Mouse (Mus musculus): ENCODE data around the gene Cdh5. TPM values are rescaled to one million over a fixed set of nuclear protein-coding genes. Genes with fewer than 3 reads are reported as not detected.

Gene Cdh5
- 17.8 and 19.7 TPM in 2 replicates for polyA plus RNA-seq (2015; fragmentation: Nextera tagmentation; extraction: Ambion mirVana)

- peak within 1 kb of the TSS; percentile 19 for H3K4me3 ChIP-seq (ENCODE audit: low read length)
- peak within 1 kb of the TSS; percentile 25; the same call in 1 of the 2 replicates for H3K27ac ChIP-seq (ENCODE audit: low read length)
- no peaks in the 10 kb centered on the region for H3K27me3 ChIP-seq (replicated peaks; ENCODE audit: control insufficient read depth, insufficient read depth, low read length)
- H3K4me1 ChIP-seq (ENCODE audit: control insufficient read depth, insufficient read depth, low read length) = peaks cover 4% of the 10 kb centered on the region
- no peak within 1 kb of the TSS for H3K4me2 ChIP-seq (ENCODE audit: low read depth, low read length)
- WGBS = 58% methylated on average over 8 of the region's 8 CpGs
- H3K9me3 ChIP-seq (ENCODE audit: control insufficient read depth, low read length) = no peaks in the 10 kb centered on the region
- H3K9ac ChIP-seq (ENCODE audit: low read depth, low read length) = peak within 1 kb of the TSS; percentile 43; the same call in 1 of the 2 replicates
- H3K36me3 ChIP-seq (ENCODE audit: control insufficient read depth, insufficient read depth, low read length) = no peaks in the 10 kb centered on the region
- peak; percentile 54 for ATAC-seq
Observed at GRCm38 (mm10) chr8:104101415-104101814, at the start of gene Cdh5. Cdh5 (plus strand) TSS chr8:104101625.

- Histone ChIP-seq H3K4me3 (ENCODE audit: low read length) (no peak overlapping the region), H3K9ac (ENCODE audit: low read depth, low read length) (no peak overlapping the region), H3K9me3 (ENCODE audit: control insufficient read depth, low read length) (no peaks in the 10 kb centered on the region), H3K27me3 (replicated peaks; ENCODE audit: control insufficient read depth, insufficient read depth, low read length) (no peaks in the 10 kb centered on the region), H3K36me3 (ENCODE audit: control insufficient read depth, insufficient read depth, low read length) (no peaks in the 10 kb centered on the region), H3K27ac (ENCODE audit: low read length) (peak overlapping the region; percentile 84), H3K4me2 (ENCODE audit: low read depth, low read length) (no peak overlapping the region), H3K4me1 (ENCODE audit: control insufficient read depth, insufficient read depth, low read length) (peaks cover 32% of the 10 kb centered on the region)
- 48% methylated on average over 5 of the region's 5 CpGs for WGBS
- ATAC-seq = no peak
Observed at GRCm38 (mm10) chr8:104059922-104060321, 41.5 kb upstream of the Cdh5 start.

- Histone ChIP-seq H3K4me2 (ENCODE audit: low read depth, low read length) (no peak overlapping the region), H3K36me3 (ENCODE audit: control insufficient read depth, insufficient read depth, low read length) (no peaks in the 10 kb centered on the region), H3K9me3 (ENCODE audit: control insufficient read depth, low read length) (no peaks in the 10 kb centered on the region), H3K27ac (ENCODE audit: low read length) (peak overlapping the region; percentile 84), H3K27me3 (replicated peaks; ENCODE audit: control insufficient read depth, insufficient read depth, low read length) (no peaks in the 10 kb centered on the region), H3K9ac (ENCODE audit: low read depth, low read length) (no peak overlapping the region), H3K4me3 (ENCODE audit: low read length) (no peak overlapping the region), H3K4me1 (ENCODE audit: control insufficient read depth, insufficient read depth, low read length) (peaks cover 34% of the 10 kb centered on the region)
- WGBS = 74% methylated on average over 7 of the region's 7 CpGs
- no peak for ATAC-seq
Observed at GRCm38 (mm10) chr8:104060446-104060845, 41.0 kb upstream of the Cdh5 start.

- H3K27me3 ChIP-seq (replicated peaks; ENCODE audit: control insufficient read depth, insufficient read depth, low read length) = no peaks in the 10 kb centered on the region
- H3K36me3 ChIP-seq (ENCODE audit: control insufficient read depth, insufficient read depth, low read length) = no peaks in the 10 kb centered on the region
- peak overlapping the region; percentile 94 for H3K27ac ChIP-seq (ENCODE audit: low read length)
- 35% methylated on average over 6 of the region's 6 CpGs for WGBS
- no peaks in the 10 kb centered on the region for H3K9me3 ChIP-seq (ENCODE audit: control insufficient read depth, low read length)
- H3K4me3 ChIP-seq (ENCODE audit: low read length) = peak overlapping the region; percentile 8; the same call in 1 of the 2 replicates
- ATAC-seq = peak; percentile 95
- peak overlapping the region; percentile 58; the same call in 1 of the 2 replicates for H3K9ac ChIP-seq (ENCODE audit: low read depth, low read length)
- H3K4me1 ChIP-seq (ENCODE audit: control insufficient read depth, insufficient read depth, low read length) = peaks cover 34% of the 10 kb centered on the region
- peak overlapping the region; percentile 41; the same call in 1 of the 2 replicates for H3K4me2 ChIP-seq (ENCODE audit: low read depth, low read length)
Observed at GRCm38 (mm10) chr8:104061048-104061988, 40.1 kb upstream of the Cdh5 start.

GRCm38 (mm10) chr8:104061989-104062820, 39.2 kb upstream of the Cdh5 start:
- Histone ChIP-seq H3K27ac (ENCODE audit: low read length) (peak overlapping the region; percentile 94), H3K4me3 (ENCODE audit: low read length) (peak overlapping the region; percentile 8; the same call in 1 of the 2 replicates), H3K9me3 (ENCODE audit: control insufficient read depth, low read length) (no peaks in the 10 kb centered on the region), H3K9ac (ENCODE audit: low read depth, low read length) (peak overlapping the region; percentile 58), H3K4me2 (ENCODE audit: low read depth, low read length) (peak overlapping the region; percentile 41; the same call in 1 of the 2 replicates), H3K36me3 (ENCODE audit: control insufficient read depth, insufficient read depth, low read length) (no peaks in the 10 kb centered on the region), H3K4me1 (ENCODE audit: control insufficient read depth, insufficient read depth, low read length) (peaks cover 37% of the 10 kb centered on the region), H3K27me3 (replicated peaks; ENCODE audit: control insufficient read depth, insufficient read depth, low read length) (no peaks in the 10 kb centered on the region)
- 48% methylated on average over 15 of the region's 15 CpGs for WGBS
- ATAC-seq = peak; percentile 61

GRCm38 (mm10) chr8:104065223-104065622, 36.2 kb upstream of the Cdh5 start:
- Histone ChIP-seq H3K4me3 (ENCODE audit: low read length) (no peak overlapping the region), H3K27ac (ENCODE audit: low read length) (no peak overlapping the region), H3K4me2 (ENCODE audit: low read depth, low read length) (no peak overlapping the region), H3K36me3 (ENCODE audit: control insufficient read depth, insufficient read depth, low read length) (no peaks in the 10 kb centered on the region), H3K9ac (ENCODE audit: low read depth, low read length) (no peak overlapping the region), H3K4me1 (ENCODE audit: control insufficient read depth, insufficient read depth, low read length) (peaks cover 47% of the 10 kb centered on the region), H3K27me3 (replicated peaks; ENCODE audit: control insufficient read depth, insufficient read depth, low read length) (no peaks in the 10 kb centered on the region), H3K9me3 (ENCODE audit: control insufficient read depth, low read length) (no peaks in the 10 kb centered on the region)
- no peak for ATAC-seq
- WGBS = 80% methylated on average over 7 of the region's 7 CpGs

GRCm38 (mm10) chr8:104065906-104066518, 35.4 kb upstream of the Cdh5 start:
- no peak overlapping the region for H3K4me3 ChIP-seq (ENCODE audit: low read length)
- H3K27ac ChIP-seq (ENCODE audit: low read length) = no peak overlapping the region
- 86% methylated on average over 9 of the region's 9 CpGs for WGBS
- no peaks in the 10 kb centered on the region for H3K36me3 ChIP-seq (ENCODE audit: control insufficient read depth, insufficient read depth, low read length)
- no peak for ATAC-seq
- no peaks in the 10 kb centered on the region for H3K27me3 ChIP-seq (replicated peaks; ENCODE audit: control insufficient read depth, insufficient read depth, low read length)
- no peak overlapping the region for H3K9ac ChIP-seq (ENCODE audit: low read depth, low read length)
- peaks cover 43% of the 10 kb centered on the region for H3K4me1 ChIP-seq (ENCODE audit: control insufficient read depth, insufficient read depth, low read length)
- no peaks in the 10 kb centered on the region for H3K9me3 ChIP-seq (ENCODE audit: control insufficient read depth, low read length)
- H3K4me2 ChIP-seq (ENCODE audit: low read depth, low read length) = no peak overlapping the region

- 38% methylated on average over 12 of the region's 12 CpGs for WGBS
- H3K9ac ChIP-seq (ENCODE audit: low read depth, low read length) = no peak overlapping the region
- H3K27ac ChIP-seq (ENCODE audit: low read length) = peak overlapping the region; percentile 80
- ATAC-seq = peak; percentile 56
- H3K4me1 ChIP-seq (ENCODE audit: control insufficient read depth, insufficient read depth, low read length) = peaks cover 34% of the 10 kb centered on the region
- H3K9me3 ChIP-seq (ENCODE audit: control insufficient read depth, low read length) = no peaks in the 10 kb centered on the region
- no peaks in the 10 kb centered on the region for H3K36me3 ChIP-seq (ENCODE audit: control insufficient read depth, insufficient read depth, low read length)
- H3K4me2 ChIP-seq (ENCODE audit: low read depth, low read length) = peak overlapping the region; percentile 33; the same call in 1 of the 2 replicates
- H3K4me3 ChIP-seq (ENCODE audit: low read length) = no peak overlapping the region
- no peaks in the 10 kb centered on the region for H3K27me3 ChIP-seq (replicated peaks; ENCODE audit: control insufficient read depth, insufficient read depth, low read length)
Observed at GRCm38 (mm10) chr8:104067390-104067925, 34.0 kb upstream of the Cdh5 start.

Measured in intestine, embryonic 16.5 days (tissue).